Mouse (Mus musculus): ENCODE measurements around the gene Kank2.

Gene Kank2

GRCm38 (mm10) chr9:21750370-21750769, 48.2 kb downstream of the Kank2 start:
- in situ Hi-C loops (cut with MboI) = no loop called here

DNA sequence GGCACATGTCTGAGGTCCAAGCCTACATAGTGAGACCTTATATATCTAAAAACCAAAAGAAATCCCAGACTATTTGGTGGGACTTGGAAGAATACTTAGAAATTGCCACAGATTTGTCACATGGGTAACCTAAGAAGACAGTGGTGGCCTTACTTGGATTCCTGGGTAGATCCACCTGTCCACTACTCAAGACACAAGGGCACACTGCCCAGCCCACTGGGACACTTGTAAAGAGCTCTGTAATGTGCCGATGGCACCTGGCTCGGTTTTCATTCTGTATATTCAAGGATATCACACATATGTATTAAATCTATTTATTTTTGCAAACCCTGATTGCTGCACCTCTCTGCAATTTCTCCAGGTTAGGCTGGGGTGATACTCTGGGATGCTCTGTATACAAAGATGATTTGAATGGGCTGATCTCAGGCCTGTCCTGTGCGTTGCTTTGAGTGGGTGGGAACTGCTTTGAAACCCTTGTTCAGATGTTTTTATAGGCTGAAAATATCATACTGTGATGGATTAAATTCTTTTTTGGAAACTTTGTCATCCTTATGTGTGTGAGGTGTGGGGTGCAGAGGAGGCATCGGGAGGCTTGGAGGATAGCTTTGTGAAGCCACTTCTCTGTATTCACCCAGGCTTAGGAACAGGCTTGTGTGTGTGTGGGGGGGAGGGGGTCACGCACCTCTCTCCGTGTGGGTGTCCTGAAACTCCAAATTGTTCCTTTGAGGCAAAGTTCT, 49.0 kb downstream of the Kank2 start:
- in situ Hi-C loops (cut with MboI) = no loop called here

GRCm38 (mm10) chr9:21748491-21748890, 50.1 kb downstream of the Kank2 start:
- in situ Hi-C loops (cut with MboI) = no loop called here

- in situ Hi-C loops (cut with MboI) = no loop called here
Observed at GRCm38 (mm10) chr9:21748033-21748432, 50.5 kb downstream of the Kank2 start.

DNA sequence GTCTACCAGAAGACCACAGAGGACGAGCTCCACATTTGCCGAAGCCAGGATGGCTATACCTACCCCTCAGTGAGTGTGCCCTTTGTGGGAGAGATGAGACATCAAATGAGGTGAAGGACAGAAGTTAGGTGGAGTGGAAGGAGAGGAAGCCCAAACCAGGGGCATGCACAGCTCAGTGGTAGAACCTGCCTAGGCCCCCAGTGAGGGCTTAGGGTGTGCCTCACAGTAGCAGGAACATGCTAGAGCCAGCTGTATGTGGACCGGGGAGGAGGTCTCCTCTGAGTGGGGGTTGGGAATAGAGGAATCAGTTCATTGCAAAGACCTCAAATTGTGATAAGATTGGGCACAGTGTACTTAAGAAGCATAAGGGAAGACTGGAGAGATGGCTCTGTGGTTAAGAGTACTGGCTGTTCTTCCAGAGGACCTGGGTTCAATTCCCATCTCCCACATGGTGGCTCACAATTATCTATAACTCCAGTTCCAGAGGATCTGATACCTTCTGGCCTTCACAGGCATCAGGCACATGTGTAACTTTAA, 51.2 kb downstream of the Kank2 start:
- in situ Hi-C loops (cut with MboI) = no loop called here

DNA sequence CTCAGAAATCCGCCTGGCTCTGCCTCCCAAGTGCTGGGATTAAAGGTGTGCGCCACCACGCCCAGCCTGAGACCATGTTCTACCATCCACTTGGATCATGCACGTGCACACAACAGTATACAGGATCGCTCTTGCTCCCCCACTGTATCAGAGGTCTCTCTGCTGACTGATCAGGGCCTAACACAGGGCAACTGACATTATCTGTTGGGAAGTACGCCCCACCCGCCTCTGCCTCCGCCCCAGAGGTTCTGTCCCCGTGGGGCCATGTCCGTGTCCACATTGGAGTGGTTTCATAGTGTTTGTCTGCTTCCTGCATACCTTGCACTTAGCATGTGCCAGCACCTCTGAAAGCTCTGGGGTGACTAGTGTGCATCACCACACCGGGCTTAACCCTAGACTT, 57.0 kb downstream of the Kank2 start:
- in situ Hi-C loops (cut with MboI) = no loop called here

- in situ Hi-C loops (cut with MboI) = no loop called here
Observed at GRCm38 (mm10) chr9:21740427-21740826, 58.1 kb downstream of the Kank2 start.

DNA sequence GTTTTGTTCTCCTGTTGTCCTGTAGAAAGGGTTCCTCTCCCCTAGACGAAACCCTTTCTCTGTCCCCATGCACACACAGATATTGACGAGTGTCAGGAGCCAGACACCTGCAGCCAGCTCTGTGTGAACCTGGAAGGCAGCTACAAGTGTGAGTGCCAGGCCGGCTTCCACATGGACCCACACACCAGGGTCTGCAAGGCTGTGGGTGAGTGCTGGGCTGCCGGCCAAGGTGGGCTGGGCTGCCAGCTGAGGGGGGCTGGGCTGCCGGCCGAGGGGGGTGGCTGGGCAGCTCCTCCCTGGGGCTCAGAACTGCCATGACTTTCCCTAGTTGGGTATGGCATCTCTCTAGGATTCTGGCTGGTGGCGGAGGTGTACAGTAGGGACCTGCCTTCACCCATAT, 59.8 kb downstream of the Kank2 start:
- in situ Hi-C loops (cut with MboI) = no loop called here

DNA sequence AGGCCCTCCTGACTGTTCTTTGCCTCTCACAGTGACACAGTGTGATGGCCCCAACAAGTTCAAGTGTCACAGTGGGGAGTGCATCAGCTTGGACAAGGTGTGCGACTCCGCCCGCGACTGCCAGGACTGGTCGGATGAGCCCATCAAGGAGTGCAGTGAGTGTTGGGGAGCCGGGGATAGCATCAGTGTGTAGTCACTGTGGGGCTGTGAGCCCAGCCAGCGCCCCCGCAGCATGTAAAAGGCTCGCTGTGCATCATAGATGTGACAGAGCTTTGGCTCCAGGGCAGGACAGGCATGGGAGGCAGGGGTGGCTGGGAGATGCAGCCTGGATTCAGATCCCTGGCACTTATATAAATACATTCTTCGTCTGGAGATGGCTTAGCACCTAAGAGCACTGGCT, 61.4 kb downstream of the Kank2 start:
- in situ Hi-C loops (cut with MboI) = no loop called here

- in situ Hi-C loops (cut with MboI) = no loop called here
Observed at GRCm38 (mm10) chr9:21736580-21736979, 62.0 kb downstream of the Kank2 start.

- in situ Hi-C loops (cut with MboI) = no loop called here
Observed at GRCm38 (mm10) chr9:21735126-21735525, 63.4 kb downstream of the Kank2 start.

GRCm38 (mm10) chr9:21733989-21734388, 64.6 kb downstream of the Kank2 start:
- in situ Hi-C loops (cut with MboI) = no loop called here

DNA sequence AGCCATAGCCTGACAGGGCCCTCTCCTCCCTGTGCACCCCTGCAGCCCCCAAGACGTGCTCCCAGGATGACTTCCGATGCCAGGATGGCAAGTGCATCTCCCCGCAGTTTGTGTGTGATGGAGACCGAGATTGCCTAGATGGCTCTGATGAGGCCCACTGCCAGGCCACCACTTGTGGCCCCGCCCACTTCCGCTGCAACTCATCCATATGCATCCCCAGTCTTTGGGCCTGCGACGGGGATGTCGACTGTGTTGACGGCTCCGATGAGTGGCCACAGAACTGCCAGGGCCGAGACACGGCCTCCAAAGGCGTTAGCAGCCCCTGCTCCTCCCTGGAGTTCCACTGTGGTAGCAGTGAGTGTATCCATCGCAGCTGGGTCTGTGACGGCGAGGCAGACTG, 65.1 kb downstream of the Kank2 start:
- in situ Hi-C loops (cut with MboI) = no loop called here

DNA sequence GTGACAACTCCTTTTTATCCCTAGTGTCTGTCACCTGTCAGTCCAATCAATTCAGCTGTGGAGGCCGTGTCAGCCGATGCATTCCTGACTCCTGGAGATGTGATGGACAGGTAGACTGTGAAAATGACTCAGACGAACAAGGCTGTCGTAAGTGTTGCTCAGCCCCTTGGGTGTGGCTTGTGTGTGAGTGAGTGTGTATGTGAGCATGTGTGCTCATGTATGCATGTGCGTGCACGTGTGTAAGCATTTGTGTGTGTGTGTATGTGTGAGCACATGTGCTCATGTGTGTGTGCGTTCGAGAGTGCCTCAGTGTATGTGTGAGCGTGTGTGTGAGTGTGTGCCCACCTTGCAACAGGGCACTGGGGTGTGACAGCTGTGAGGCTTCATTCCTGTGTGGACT, 66.3 kb downstream of the Kank2 start:
- in situ Hi-C loops (cut with MboI) = no loop called here

DNA sequence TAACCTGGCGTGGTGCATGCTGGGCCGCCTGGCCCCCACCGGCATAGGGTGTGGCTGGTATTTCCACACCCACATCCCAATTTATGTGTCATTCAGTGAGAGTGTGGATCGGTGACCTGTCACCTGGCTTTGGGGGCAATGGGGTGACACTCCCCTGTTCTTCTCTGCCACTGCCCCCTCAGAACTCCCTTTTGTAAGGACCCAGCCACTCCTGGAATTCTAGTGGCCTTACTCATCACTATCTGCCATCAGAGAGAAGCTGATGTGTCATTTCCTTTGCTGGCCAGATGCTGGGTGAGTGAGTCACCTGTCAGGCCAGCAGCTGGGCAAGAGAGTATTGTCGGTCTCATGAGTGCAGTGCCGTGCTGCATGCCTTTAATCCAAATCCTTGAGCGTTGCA, 69.3 kb downstream of the Kank2 start:
- in situ Hi-C loops (cut with MboI) = no loop called here

DNA sequence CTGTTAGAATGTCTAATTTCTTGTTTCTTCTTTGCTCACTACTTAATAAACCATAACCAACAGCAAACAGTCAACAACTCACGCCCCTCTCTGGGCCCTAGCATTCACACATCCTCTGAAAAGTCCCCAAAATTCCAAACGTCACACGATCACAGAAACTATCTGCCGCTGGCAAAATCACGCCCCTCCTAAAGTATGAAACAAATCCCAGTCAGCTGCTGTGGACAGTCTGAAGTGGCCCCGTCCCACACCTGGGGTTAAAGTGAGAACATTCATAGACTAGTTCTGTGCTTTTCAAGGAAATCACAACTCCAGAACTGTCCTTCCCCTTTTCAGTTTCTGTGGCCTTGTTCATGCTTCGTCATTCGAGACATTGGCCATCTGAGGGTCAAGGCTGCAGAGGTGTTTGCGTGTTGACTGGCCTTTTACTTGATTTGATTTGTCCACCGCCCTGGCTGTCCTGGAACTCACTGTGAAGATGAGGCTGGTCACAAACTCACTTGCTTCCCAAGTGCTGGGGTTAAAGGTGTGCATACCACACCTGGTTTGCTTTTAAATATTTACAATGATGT, 70.2 kb downstream of the Kank2 start:
- in situ Hi-C loops (cut with MboI) = no loop called here

DNA sequence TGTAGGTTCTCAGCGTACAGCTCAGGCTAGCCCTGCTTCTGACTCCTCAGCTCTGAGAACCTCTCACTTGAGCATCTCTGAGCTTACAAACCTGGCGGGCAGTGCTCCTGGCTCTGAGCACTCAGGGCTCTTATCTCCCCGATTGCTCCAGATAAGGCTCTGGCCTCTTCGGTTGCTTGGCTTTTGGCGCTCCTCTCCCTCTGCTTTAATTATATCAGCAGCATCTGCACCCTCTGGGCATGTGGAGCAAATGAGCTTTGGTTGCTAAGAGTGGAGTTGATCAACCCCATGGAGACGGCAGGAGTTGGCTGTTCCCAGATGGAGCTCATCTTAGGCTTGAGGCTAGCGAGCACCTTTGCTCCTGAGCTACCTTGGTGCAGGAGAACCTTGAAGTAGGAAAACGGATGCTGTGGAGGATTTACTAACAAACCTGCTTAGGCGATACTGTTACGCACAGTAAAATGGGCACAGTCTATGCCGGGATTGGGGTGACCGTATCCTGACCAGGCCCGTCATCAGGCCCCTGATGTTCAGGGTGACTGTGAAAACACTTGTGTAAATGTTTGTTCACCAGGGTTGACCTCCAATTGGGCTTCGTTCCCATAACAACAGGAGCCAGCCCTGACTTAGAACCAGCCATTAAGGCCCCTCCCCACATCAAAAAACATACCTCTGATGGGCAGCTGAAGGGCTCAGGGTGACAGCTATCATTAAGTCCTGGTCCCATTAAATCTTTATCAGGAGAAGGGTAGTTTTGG, 72.1 kb downstream of the Kank2 start:
- in situ Hi-C loops (cut with MboI) = no loop called here

- in situ Hi-C loops (cut with MboI) = no loop called here
Observed at GRCm38 (mm10) chr9:21725224-21726121, 73.1 kb downstream of the Kank2 start.

DNA sequence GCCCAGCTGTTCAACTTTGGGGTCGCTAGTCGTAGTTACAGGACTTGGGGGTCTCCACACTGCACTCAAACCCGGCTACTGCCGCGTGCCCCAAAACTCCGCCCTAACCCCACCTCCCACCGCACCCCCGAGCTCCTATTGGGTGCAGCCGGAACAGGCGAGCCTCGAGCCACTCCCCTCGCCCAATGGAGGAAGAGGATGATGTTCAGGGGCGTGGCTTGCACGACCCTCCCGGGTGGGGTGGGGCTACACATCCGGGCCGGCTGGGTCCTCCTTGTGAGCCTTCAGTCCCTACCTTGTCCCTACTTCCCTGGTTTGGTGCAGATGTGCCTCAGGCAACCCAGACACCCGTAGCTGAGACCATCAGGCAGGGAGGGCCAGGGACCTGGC, 74.4 kb downstream of the Kank2 start:
- in situ Hi-C loops (cut with MboI) = no loop called here

GRCm38 (mm10) chr9:21723377-21724146, 75.0 kb downstream of the Kank2 start, which contains the start of gene Ldlr:
Gene Ldlr, plus strand, starts transcription at chr9:21723483.
- in situ Hi-C loops (cut with MboI) = no loop called here

DNA sequence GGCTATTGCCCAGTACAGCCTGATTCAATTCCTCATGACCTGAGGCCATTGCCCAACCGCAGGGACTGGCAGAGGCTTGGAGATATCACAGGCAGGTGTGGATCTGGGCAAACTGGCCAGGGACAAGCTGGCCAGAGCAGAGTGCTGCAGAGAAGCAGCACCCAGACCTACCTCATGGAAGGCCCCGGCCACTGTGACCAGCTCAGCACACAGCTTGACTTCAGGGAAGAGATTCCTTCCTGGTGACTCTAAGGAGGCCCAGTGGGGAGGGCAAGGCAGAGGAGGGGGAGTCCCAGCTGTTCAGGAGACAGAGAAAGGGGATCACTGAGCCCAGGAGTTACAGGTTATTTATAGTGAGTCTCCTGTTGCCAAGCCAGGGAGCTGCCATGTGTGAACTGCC, 77.5 kb downstream of the Kank2 start:
- in situ Hi-C loops (cut with MboI) = no loop called here
